Mouse (Mus musculus): ENCODE results near the gene Ins1.

Ins1 gene

DNA sequence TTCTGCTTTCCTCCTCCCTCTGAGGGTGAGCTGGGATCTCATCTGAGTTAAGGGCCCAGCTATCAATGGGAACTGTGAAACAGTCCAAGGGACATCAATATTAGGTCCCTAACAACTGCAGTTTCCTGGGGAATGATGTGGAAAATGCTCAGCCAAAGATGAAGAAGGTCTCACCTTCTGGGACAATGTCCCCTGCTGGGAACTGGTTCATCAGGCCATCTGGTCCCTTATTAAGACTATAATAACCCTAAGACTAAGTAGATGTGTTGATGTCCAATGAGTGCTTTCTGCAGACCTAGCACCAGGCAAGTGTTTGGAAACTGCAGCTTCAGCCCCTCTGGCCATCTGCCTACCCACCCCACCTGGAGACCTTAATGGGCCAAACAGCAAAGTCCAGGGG, at the start of gene Ins1:
Ins1 (plus strand) TSS at position 301 of the 400 bp plus-strand sequence.
- DNase-seq, result no peak

Measured in embryo, embryonic 11 days (tissue).